Mouse (Mus musculus) left cerebral cortex, adult 2 months (tissue): ENCODE measurements around the gene Sec23a. TPM values are rescaled to one million over a fixed set of nuclear protein-coding genes. Genes with fewer than 3 reads are reported as not detected.
"Not testable (repeated sequence)": the region's sequence is repeated elsewhere in the genome, so short reads cannot be mapped to it uniquely, and the experiment has no call there.

Experiments used
- DNase-seq, 2 experiments: peaks; one replicate each; pipeline ENCODE4 v3.0.0; 2021 to 2022; ENCODE audit warnings: low spot score in 2 of 2, mixed read lengths in 1 of 2; ENCODE audit errors: extremely low spot score in 1 of 2
- H3K27ac ChIP-seq: fragments of 200-600 bp; 2 replicates; pipeline ENCODE4 v1.8.1; 2022
- H3K4me3 ChIP-seq: fragments of 200-600 bp; 2 replicates; pipeline ENCODE4 v1.8.1; 2022
- CTCF ChIP-seq: fragments of 200-600 bp; IDR thresholded peaks from 2 replicates; pipeline ENCODE4 v1.8.1; 2022; ENCODE audit warnings: antibody characterized with exemption, mild to moderate bottlenecking, moderate library complexity
- intact Hi-C: fragments of 180-260 bp; cut with DNase I; formaldehyde crosslinking; loops from one replicate; pipeline ENCODE4 v1.15.1; 2025
- total RNA-seq, 2 experiments: library from RNA; stranded (reverse); gene quantifications; 2 replicates each; pipeline ENCODE4 v1.2.3; 2021

The Sec23a gene
- total RNA-seq, 2 experiments from 2014 or later = 98.9 to 103 TPM

DNA sequence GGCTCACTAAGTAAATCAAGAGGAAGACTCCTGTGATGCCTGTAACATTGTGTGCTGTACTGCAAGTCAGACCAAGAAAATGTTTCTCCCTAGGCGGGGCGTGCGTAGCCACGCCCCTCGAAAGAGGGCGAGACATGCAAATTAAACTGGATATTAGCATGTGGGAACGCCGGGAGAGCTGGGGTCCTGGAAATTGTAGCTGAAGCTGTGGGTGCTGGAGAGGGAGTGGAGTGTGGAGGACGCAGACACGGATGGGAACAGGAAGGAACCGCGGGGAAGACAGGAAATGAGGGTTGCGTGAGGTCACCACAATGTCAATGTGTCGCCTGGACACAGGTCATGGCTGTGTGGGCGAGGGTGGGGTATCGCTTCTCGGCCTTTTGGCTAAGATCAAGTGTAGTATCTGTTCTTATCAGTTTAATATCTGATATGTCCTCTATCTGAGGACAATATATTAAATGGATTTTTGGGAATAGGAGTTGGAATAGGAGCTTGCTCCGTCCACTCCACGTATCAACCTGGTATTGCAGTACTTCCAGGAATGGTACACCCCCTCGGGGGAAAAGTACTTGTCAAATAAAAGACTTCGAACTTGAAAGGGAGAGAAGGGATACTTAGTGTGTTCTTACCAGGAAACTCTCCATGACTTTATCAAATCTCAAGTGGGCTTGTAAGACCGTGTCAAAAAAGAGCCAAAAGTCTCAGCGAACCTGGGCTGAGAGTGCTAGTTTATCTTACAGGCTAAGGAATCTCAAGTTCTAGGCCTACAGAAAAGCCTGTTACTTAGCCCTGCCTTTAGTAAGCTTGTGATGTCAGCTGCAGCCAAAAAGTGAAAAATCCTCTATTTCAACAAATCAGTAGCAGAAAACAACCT lies 28.4 kb upstream of the Sec23a start:
- no peak for DNase-seq
- TF ChIP-seq CTCF = no peak
- intact Hi-C loops = no loop called here
- Histone ChIP-seq H3K27ac (no peak overlapping the region), H3K4me3 (no peak overlapping the region)

- Histone ChIP-seq H3K27ac (no peak overlapping the region), H3K4me3 (no peak overlapping the region)
- TF ChIP-seq CTCF = no peak
- intact Hi-C loops = no loop called here
- no peak for DNase-seq
These were observed 27.5 kb upstream of the Sec23a start for GRCm38 (mm10) chr12:59039162-59039970.

DNA sequence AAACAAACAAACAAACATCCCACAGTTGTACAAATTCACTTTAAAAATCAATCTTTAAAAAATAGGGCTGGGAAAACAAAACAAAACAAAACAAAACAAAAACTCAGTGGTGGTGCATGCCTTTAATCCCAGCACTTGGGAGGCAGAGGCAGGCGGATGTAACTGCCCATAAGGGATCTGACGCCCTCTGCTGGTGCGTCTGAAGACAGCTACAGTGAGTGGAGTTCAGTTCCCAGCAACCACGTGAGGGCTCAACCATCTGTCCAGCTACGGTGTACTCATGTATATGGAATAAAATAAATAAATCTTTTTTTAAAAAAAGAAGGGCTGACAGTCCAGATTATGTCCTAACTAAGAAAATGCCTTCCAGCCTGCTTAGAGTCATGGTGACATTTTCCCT lies 20.3 kb upstream of the Sec23a start:
- Histone ChIP-seq H3K4me3 (no peak overlapping the region), H3K27ac (no peak overlapping the region)
- TF ChIP-seq CTCF = peak; percentile 28
- no peak for DNase-seq
- intact Hi-C loops = no loop called here

DNA sequence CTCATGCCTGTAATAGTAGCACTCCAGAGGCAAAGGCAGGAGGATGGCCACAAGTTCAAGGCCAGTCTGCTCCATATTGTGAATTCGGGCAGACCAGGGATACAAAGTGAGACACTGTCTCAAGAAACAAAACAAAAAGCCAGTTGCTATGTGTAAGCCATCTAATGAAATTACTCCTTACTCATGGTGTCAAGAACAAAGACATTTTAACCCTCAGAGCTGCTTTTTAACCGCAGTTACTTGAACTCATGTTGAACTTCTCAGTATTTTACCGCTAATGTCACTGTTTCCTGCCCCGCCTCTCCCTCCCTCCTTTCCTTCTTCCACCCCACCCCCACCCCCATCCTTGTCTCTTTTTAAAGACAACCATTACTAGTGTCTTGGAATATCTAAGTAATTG lies 9.5 kb upstream of the Sec23a start:
- DNase-seq = no peak
- no peak for TF ChIP-seq CTCF
- Histone ChIP-seq H3K27ac (no peak overlapping the region), H3K4me3 (no peak overlapping the region)
- intact Hi-C loops = no loop called here

DNA sequence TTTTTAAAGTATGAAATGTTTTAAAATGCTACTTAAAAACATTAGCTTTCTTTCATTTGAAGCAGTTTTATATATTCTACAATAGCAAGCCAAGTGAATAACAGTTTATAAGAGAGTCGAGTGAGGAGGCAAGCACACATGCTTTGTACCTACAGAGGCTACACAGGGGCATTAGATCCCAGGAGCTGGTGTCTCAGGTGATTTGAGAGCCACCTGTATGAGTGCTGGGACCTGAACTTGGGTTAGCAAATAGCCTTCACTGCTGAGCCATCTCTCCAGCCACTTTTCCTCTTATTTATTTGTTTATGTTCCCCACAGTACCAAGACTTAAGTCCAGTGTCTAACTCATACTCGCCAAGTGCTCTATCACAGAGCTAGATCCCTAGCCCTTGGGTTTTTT lies 8.1 kb upstream of the Sec23a start:
- TF ChIP-seq CTCF = no peak
- no peak overlapping the region for H3K27ac ChIP-seq
- H3K4me3 ChIP-seq = no peak overlapping the region
- no peak for DNase-seq
- intact Hi-C loops = no loop called here

DNA sequence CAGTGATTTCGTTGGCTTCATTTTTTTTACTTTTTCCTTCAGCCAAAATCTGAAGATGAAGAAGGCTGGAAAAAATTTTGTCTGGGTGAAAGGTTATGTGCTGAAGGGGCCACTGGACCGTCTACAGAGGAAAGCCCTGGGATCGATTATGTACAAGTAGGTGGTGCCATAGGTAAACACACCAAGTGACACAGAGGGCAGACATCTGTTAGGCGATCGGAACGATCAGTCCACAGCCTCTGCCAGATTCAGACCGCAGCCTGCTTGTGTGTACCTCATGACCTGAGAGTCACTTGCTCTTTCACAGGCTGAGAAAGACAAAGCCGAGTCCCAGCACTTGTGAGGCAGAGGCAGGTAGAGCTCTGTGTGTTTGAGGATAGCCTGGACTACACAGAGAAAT lies 6.2 kb upstream of the Sec23a start:
- DNase-seq = no peak
- TF ChIP-seq CTCF = no peak
- no peak overlapping the region for H3K4me3 ChIP-seq
- intact Hi-C loops = no loop called here
- H3K27ac ChIP-seq = no peak overlapping the region

GRCm38 (mm10) chr12:59013234-59013633 lies 1.4 kb upstream of the Sec23a start, which contains the start of gene Gemin2:
TSS of gene Gemin2 (plus strand) at chr12:59013393.
- Histone ChIP-seq H3K4me3 (peak within 1 kb of the TSS; percentile 86), H3K27ac (peak within 1 kb of the TSS; percentile 88)
- peak; percentile 8 for TF ChIP-seq CTCF
- DNase-seq = peak; percentile 85 to 91
- intact Hi-C loops = no loop called here

GRCm38 (mm10) chr12:59012710-59013091 lies 884 bp upstream of the Sec23a start:
- no peak for DNase-seq
- intact Hi-C loops = loop anchor here (1.0 kb wide), 2 partner anchors 54 to 119 kb away; partner anchors contain the start of gene Pnn
- peak overlapping the region; percentile 88 for H3K27ac ChIP-seq
- TF ChIP-seq CTCF = no peak
- H3K4me3 ChIP-seq = peak overlapping the region; percentile 86

DNA sequence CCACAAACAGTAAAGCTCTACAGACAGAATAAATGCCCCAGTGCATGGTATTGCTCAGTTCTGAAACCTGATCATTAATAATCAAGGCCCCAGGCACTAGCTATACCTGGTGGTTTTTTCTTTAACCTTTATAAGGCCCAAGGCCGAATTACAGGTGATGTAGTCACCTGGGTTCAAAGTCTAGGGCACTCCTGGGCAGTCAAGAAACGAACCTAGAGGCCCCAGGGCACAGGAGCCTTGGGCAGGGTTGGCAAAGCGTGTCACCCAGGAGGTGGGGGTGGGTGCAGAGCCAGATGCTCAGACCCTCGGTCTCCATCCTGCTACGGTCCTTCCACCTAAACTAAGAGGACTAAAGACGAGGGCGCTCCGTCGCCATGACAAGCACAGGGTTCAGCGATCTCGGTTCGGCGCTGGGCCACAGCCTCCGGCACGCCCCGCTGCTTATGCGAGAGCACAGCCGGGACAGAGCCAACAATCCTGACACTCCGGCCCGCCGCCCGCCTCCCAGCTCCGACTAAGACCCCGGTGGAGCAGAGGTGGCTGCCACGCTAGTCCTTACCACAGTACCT lies 458 bp downstream of the Sec23a start:
- no peak for TF ChIP-seq CTCF
- intact Hi-C loops = loop anchor here (2.0 kb wide), 1 partner anchor 205 kb away; no protein-coding TSS in a partner anchor
- Histone ChIP-seq H3K27ac (peak overlapping the region; percentile 90), H3K4me3 (peak overlapping the region; percentile 86)
- no peak for DNase-seq

DNA sequence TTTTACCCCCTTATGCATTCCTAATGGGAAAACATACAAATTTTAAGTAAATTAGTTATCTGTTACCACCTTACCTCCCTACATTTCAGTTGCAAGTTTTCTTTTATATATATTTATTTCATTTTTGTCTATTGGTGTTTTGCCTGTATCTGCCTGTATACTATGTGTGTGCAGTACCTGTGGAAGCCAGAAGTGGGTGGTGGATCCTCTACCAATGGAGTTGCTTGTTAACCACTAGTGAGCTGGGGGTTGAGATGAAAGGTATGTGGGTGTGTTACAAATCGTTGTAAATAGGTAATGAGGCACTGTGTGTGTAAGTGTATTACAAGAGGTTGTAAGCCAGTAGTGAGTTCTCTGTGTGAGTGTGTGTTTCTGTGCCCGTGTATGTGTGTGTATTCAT lies 1.3 kb downstream of the Sec23a start:
- Histone ChIP-seq H3K27ac (no peak overlapping the region), H3K4me3 (peak overlapping the region; percentile 9; the same call in 1 of the 2 replicates)
- DNase-seq = no peak
- intact Hi-C loops = loop anchor here (2.0 kb wide), 1 partner anchor 206 kb away; no protein-coding TSS in a partner anchor
- TF ChIP-seq CTCF = peak; percentile 29; the same call in 1 of the 2 replicates

DNA sequence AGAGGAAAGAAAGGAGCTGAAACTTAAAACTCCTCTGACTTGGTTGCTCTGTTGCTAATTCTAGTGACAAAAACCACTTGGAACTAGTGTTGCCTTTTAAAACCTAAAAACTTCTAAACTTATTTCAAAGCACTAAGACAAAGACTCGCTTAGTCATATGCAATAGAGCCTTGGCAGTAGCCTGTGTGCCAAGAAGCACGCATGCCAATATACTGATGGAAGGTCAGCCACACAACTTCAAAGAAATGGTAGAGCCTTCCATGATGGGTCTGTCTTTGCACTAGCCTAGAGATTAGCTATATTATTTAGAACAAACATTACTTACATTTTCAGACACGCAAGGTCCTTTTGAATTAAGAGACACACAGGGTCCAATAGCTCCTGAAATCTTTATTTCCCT lies 26.1 kb downstream of the Sec23a start:
- no peak for DNase-seq
- TF ChIP-seq CTCF = no peak
- Histone ChIP-seq H3K4me3 (no peak overlapping the region), H3K27ac (no peak overlapping the region)
- intact Hi-C loops = no loop called here

GRCm38 (mm10) chr12:58981178-58981661 lies 30.6 kb downstream of the Sec23a start:
- DNase-seq, intact Hi-C loops, H3K27ac ChIP-seq, H3K4me3 ChIP-seq: not testable (repeated sequence)
